Mouse (Mus musculus) liver, postnatal 0 days (tissue): Measurements from ENCODE around the gene Cd244a.

Source experiments
- CTCF ChIP-seq: sonication (generic); IDR thresholded peaks from 2 replicates; pipeline ENCODE4 v1.5.1; 2016; ENCODE audit warnings: antibody characterized with exemption, low read depth
- EP300 ChIP-seq: IDR thresholded peaks from 2 replicates; pipeline ENCODE4 v1.6.1; 2016; ENCODE audit warnings: antibody characterized with exemption, low read depth, mild to moderate bottlenecking

- TF ChIP-seq EP300 (no peak), CTCF (no peak)
Measured at GRCm38 (mm10) chr1:171551326-171551725, 7.7 kb upstream of the Cd244a start.
